8 mouse cellular contexts compared by ENCODE assay signal in genomic region chr5:72559544-72560049, GRCm38 (mm10). TPM values are rescaled to one million over a fixed set of nuclear protein-coding genes. Genes with fewer than 3 reads are reported as not detected.
DNase-seq lines count a peak whose midpoint lies in the region; ATAC-seq lines count a peak whose summit lies in the region.

Gene Nfxl1 (minus strand): TSS chr5:72559684.

- peak within 1 kb of the TSS; percentile 92 for H3K4me3 ChIP-seq in lung, embryonic 16.5 days (ENCODE audit: low read length)

- WGBS in lung, embryonic 16.5 days, result 0% methylated on average over 42 of the region's 42 CpGs

- DNase-seq in MEL-GATA-1-ER (ENCODE audit: extremely low read depth, low read depth), result peak; percentile 94
- peak; percentile 96 for DNase-seq in cerebellum, adult 8-10 months
- peak; percentile 100 for DNase-seq in forelimb bud, embryonic 11.5 days (ENCODE audit: low read depth, low spot score)
- DNase-seq in layer of hippocampus, adult 9-10 months (ENCODE audit: low spot score), result peak; percentile 58
- DNase-seq in ovary, postnatal 10 days (ENCODE audit: low spot score), result peak; percentile 75
- DNase-seq in thymus, postnatal 10 days (ENCODE audit: low spot score in 2 of 2), result peak; percentile 90 to 96

- H3K9ac ChIP-seq in lung, embryonic 16.5 days (ENCODE audit: low read length), result peak within 1 kb of the TSS; percentile 88

- no peaks in the 10 kb centered on the region for H3K27me3 ChIP-seq in lung, embryonic 16.5 days (ENCODE audit: control insufficient read depth, insufficient read depth, low read depth, low read length)

- peak; percentile 97 to 98 for ATAC-seq in hematopoietic stem cell, adult 5-6 weeks (replicated peaks in 1 of 2; ENCODE audit: insufficient read depth in 1 of 2, low FRiP score in 2 of 2, low TSS enrichment in 1 of 2, low read depth in 1 of 2, poor library complexity in 2 of 2, severe bottlenecking in 2 of 2)
- peak; percentile 97 for ATAC-seq in lung, embryonic 16.5 days (ENCODE audit: low read depth)

- peaks cover 7% of the 10 kb centered on the region for H3K4me1 ChIP-seq in lung, embryonic 16.5 days (replicated peaks; ENCODE audit: control insufficient read depth, insufficient read depth, low read length)

- H3K9me3 ChIP-seq in lung, embryonic 16.5 days (ENCODE audit: control insufficient read depth, low read length), result no peaks in the 10 kb centered on the region

- H3K4me2 ChIP-seq in lung, embryonic 16.5 days (ENCODE audit: low read depth, low read length), result peak within 1 kb of the TSS; percentile 95

- H3K36me3 ChIP-seq in lung, embryonic 16.5 days (ENCODE audit: control insufficient read depth, insufficient read depth, low read length), result no peaks in the 10 kb centered on the region

- peak within 1 kb of the TSS; percentile 63 for H3K27ac ChIP-seq in lung, embryonic 16.5 days (ENCODE audit: low read length)

RNA-seq across cellular contexts. Expression of gene Nfxl1, which starts in this region (rescaled TPM):
- 19.1 and 20.0 TPM in 2 replicates for total RNA-seq in hematopoietic stem cell, adult 5-6 weeks (2017)
- polyA plus RNA-seq in lung, embryonic 16.5 days (2015; fragmentation: Nextera tagmentation; extraction: Ambion mirVana), result 12.8 and 15.9 TPM in 2 replicates

Comparison
In these comparisons a context has a peak if more than half of its experiments do, and no peak if none do; other contexts are left out.
1. Peak in every context shown above with its lines: DNase-seq, ATAC-seq, H3K4me3 ChIP-seq and H3K27ac ChIP-seq.